Mouse (Mus musculus): ENCODE data around the gene Lrguk.

- TF ChIP-seq CTCF (IDR thresholded peaks at IDR 0.05; ENCODE audit: borderline replicate concordance, extremely low read depth, insufficient read depth, insufficient read length), result no peak
- no peak for TF ChIP-seq POLR2A (IDR thresholded peaks at IDR 0.05; ENCODE audit: borderline replicate concordance, extremely low read depth, insufficient read depth, insufficient read length, poor library complexity, severe bottlenecking)
Measured at GRCm38 (mm10) chr6:34096905-34097304, 67.7 kb downstream of the Lrguk start.
